Mouse (Mus musculus): ENCODE measurements around the gene Cct8.

GRCm38 (mm10) chr16:87486739-87487138 lies 8.9 kb downstream of the Cct8 start:
- TF ChIP-seq CTCF (IDR thresholded peaks at IDR 0.05; ENCODE audit: low read depth) (no peak), EP300 (optimal IDR thresholded peaks at IDR 0.05) (no peak)

Data from stomach, postnatal 0 days (tissue).